Mouse (Mus musculus) kidney, postnatal 0 days (tissue): ENCODE results near the gene Lrrc4. TPM values are rescaled to one million over a fixed set of nuclear protein-coding genes. Genes with fewer than 3 reads are reported as not detected.

ENCODE experiments used
- ATAC-seq: fragments of 200-750 bp; cut with Nextera tagmentation; replicated peaks from 2 replicates; pipeline ENCODE4 v1.8.0; 2017; ENCODE audit warnings: low read depth, moderate number of reproducible peaks, moderate TSS enrichment, moderate library complexity; ENCODE audit not compliant: low FRiP score
- DNase-seq: peaks from one replicate; pipeline ENCODE4 v3.0.0-alpha.2; 2016; ENCODE audit warnings: low spot score
- H3K27ac ChIP-seq: fragments of 300-500 bp; sonication (generic); 2 replicates; pipeline ENCODE4 v1.5.1; 2014; ENCODE audit warnings: mild to moderate bottlenecking
- H3K27me3 ChIP-seq: fragments of 300-500 bp; sonication (generic); 2 replicates; pipeline ENCODE4 v1.6.1; 2014; ENCODE audit warnings: low read length, mixed read lengths; ENCODE audit not compliant: insufficient read depth
- H3K36me3 ChIP-seq: fragments of 300-500 bp; sonication (generic); 2 replicates; pipeline ENCODE4 v1.6.1; 2014; ENCODE audit warnings: low read length, mixed read lengths; ENCODE audit not compliant: insufficient read depth
- H3K4me1 ChIP-seq: fragments of 300-500 bp; sonication (generic); replicated peaks from 2 replicates; pipeline ENCODE4 v1.6.1; 2014; ENCODE audit warnings: antibody characterized with exemption, low read length, mixed read lengths; ENCODE audit not compliant: insufficient read depth
- H3K4me2 ChIP-seq: fragments of 300-500 bp; sonication (generic); 2 replicates; pipeline ENCODE4 v1.6.1; 2014; ENCODE audit warnings: mild to moderate bottlenecking, low read length, moderate library complexity, mixed read lengths
- H3K4me3 ChIP-seq: fragments of 300-500 bp; sonication (generic); replicated peaks from 2 replicates; pipeline ENCODE4 v1.5.1; 2014; ENCODE audit warnings: low read depth, low read length
- H3K9ac ChIP-seq: fragments of 300-500 bp; sonication (generic); 2 replicates; pipeline ENCODE4 v1.6.1; 2014; ENCODE audit warnings: low read depth, low read length
- H3K9me3 ChIP-seq: fragments of 300-500 bp; sonication (generic); replicated peaks from 2 replicates; pipeline ENCODE4 v1.6.1; 2016; ENCODE audit warnings: low read length, inconsistent platforms, mixed read lengths
- CTCF ChIP-seq: IDR thresholded peaks from 2 replicates; pipeline ENCODE4 v1.5.1; 2016; ENCODE audit warnings: antibody characterized with exemption, low read depth, mild to moderate bottlenecking, moderate library complexity
- whole genome bisulfite sequencing: fragments of 180-500 bp; shearing (Covaris S2); extraction: QIAGEN DNeasy Blood & Tissue Kit; methylation state at CpG from one replicate; pipeline ENCODE4 v1.1.7; 2014; 5-methylcytosine and 5-hydroxymethylcytosine counted together
- polyA plus RNA-seq: library from polyadenylated mRNA; unstranded; fragments of >200 nt; fragmentation: Nextera tagmentation; extraction: Ambion mirVana; gene quantifications from 2 replicates; pipeline ENCODE4 v1.2.1, GENCODE M21; 2015

The Lrrc4 gene
- polyA plus RNA-seq, 1 experiment from 2014 or later = 0.66 TPM

- Histone ChIP-seq H3K27ac (no peak overlapping the region), H3K4me3 (no peak overlapping the region), H3K27me3 (no peaks in the 10 kb centered on the region), H3K4me1 (no peaks in the 10 kb centered on the region), H3K9me3 (no peaks in the 10 kb centered on the region), H3K36me3 (no peaks in the 10 kb centered on the region), H3K9ac (no peak overlapping the region), H3K4me2 (no peak overlapping the region)
- WGBS = 50% methylated on average over 1 of the region's 1 CpGs
- no peak for TF ChIP-seq CTCF
- no peak for DNase-seq
- ATAC-seq = no peak
Observed at GRCm38 (mm10) chr6:28672388-28672787, 159.2 kb downstream of the Lrrc4 start.

GRCm38 (mm10) chr6:28669251-28669650 is 162.3 kb downstream of the Lrrc4 start:
- Histone ChIP-seq H3K9me3 (no peaks in the 10 kb centered on the region), H3K36me3 (no peaks in the 10 kb centered on the region), H3K9ac (no peak overlapping the region), H3K4me3 (no peak overlapping the region), H3K27ac (no peak overlapping the region), H3K4me2 (no peak overlapping the region), H3K4me1 (no peaks in the 10 kb centered on the region), H3K27me3 (no peaks in the 10 kb centered on the region)
- DNase-seq = no peak
- TF ChIP-seq CTCF = no peak
- 96% methylated on average over 5 of the region's 5 CpGs for WGBS
- ATAC-seq = no peak

GRCm38 (mm10) chr6:28667586-28667985 is 164.0 kb downstream of the Lrrc4 start:
- Histone ChIP-seq H3K4me1 (no peaks in the 10 kb centered on the region), H3K9ac (no peak overlapping the region), H3K27me3 (no peaks in the 10 kb centered on the region), H3K4me3 (no peak overlapping the region), H3K36me3 (no peaks in the 10 kb centered on the region), H3K27ac (no peak overlapping the region), H3K4me2 (no peak overlapping the region), H3K9me3 (no peaks in the 10 kb centered on the region)
- no peak for ATAC-seq
- DNase-seq = no peak
- no peak for TF ChIP-seq CTCF
- 96% methylated on average over 1 of the region's 1 CpGs for WGBS

GRCm38 (mm10) chr6:28664716-28665115 is 166.8 kb downstream of the Lrrc4 start:
- no peak overlapping the region for H3K4me3 ChIP-seq
- ATAC-seq (no peak), DNase-seq (no peak)
- 79% methylated on average over 3 of the region's 3 CpGs for WGBS
- TF ChIP-seq CTCF = no peak
- H3K27ac ChIP-seq = no peak overlapping the region
- no peaks in the 10 kb centered on the region for H3K36me3 ChIP-seq
- H3K4me2 ChIP-seq = no peak overlapping the region
- no peak overlapping the region for H3K9ac ChIP-seq
- no peaks in the 10 kb centered on the region for H3K4me1 ChIP-seq
- no peaks in the 10 kb centered on the region for H3K27me3 ChIP-seq
- no peaks in the 10 kb centered on the region for H3K9me3 ChIP-seq

GRCm38 (mm10) chr6:28663670-28664069 is 167.9 kb downstream of the Lrrc4 start:
- ATAC-seq = no peak
- Histone ChIP-seq H3K9ac (no peak overlapping the region), H3K4me2 (no peak overlapping the region)

GRCm38 (mm10) chr6:28663004-28663403 is 168.5 kb downstream of the Lrrc4 start:
- no peak overlapping the region for H3K4me3 ChIP-seq
- no peaks in the 10 kb centered on the region for H3K36me3 ChIP-seq
- H3K27ac ChIP-seq = no peak overlapping the region
- TF ChIP-seq CTCF = no peak
- no peak overlapping the region for H3K4me2 ChIP-seq
- DNase-seq (no peak), ATAC-seq (no peak)
- H3K4me1 ChIP-seq = no peaks in the 10 kb centered on the region
- WGBS = 81% methylated on average over 3 of the region's 3 CpGs
- H3K9me3 ChIP-seq = no peaks in the 10 kb centered on the region
- H3K9ac ChIP-seq = no peak overlapping the region
- H3K27me3 ChIP-seq = no peaks in the 10 kb centered on the region

More at GRCm38 (mm10) chr6:28663670-28664069, 167.9 kb downstream of the Lrrc4 start:
- Histone ChIP-seq H3K4me3 (no peak overlapping the region), H3K9me3 (no peaks in the 10 kb centered on the region), H3K4me1 (no peaks in the 10 kb centered on the region), H3K27me3 (no peaks in the 10 kb centered on the region), H3K27ac (no peak overlapping the region), H3K36me3 (no peaks in the 10 kb centered on the region)
- WGBS = 88% methylated on average over 5 of the region's 5 CpGs
- TF ChIP-seq CTCF = no peak
- DNase-seq = no peak

- Histone ChIP-seq H3K36me3 (no peaks in the 10 kb centered on the region), H3K4me3 (no peak overlapping the region), H3K4me2 (no peak overlapping the region), H3K27me3 (no peaks in the 10 kb centered on the region), H3K9ac (no peak overlapping the region), H3K27ac (no peak overlapping the region), H3K9me3 (no peaks in the 10 kb centered on the region), H3K4me1 (no peaks in the 10 kb centered on the region)
- 95% methylated on average over 5 of the region's 5 CpGs for WGBS
- DNase-seq (no peak), ATAC-seq (no peak)
- no peak for TF ChIP-seq CTCF
Observed at GRCm38 (mm10) chr6:28656511-28656910, 175.0 kb downstream of the Lrrc4 start.
